Mouse (Mus musculus) intestine, postnatal 0 days (tissue): ENCODE results near the gene Ncam1. TPM values are rescaled to one million over a fixed set of nuclear protein-coding genes. Genes with fewer than 3 reads are reported as not detected.

Experiments
- ATAC-seq: fragments of 200-750 bp; cut with Nextera tagmentation; 2 replicates; pipeline ENCODE4 v1.8.0; 2017; ENCODE audit warnings: mild to moderate bottlenecking, moderate TSS enrichment, moderate library complexity
- H3K27ac ChIP-seq: fragments of 300-500 bp; sonication (generic); 2 replicates; pipeline ENCODE4 v1.5.1; 2014; ENCODE audit warnings: mild to moderate bottlenecking, low read depth, low read length, moderate library complexity
- H3K27me3 ChIP-seq: fragments of 300-500 bp; sonication (generic); replicated peaks from 2 replicates; pipeline ENCODE4 v1.6.1; 2014; ENCODE audit warnings: low read length, mixed read lengths; ENCODE audit not compliant: control insufficient read depth, insufficient read depth
- H3K36me3 ChIP-seq: fragments of 300-500 bp; sonication (generic); 2 replicates; pipeline ENCODE4 v1.6.1; 2014; ENCODE audit warnings: mild to moderate bottlenecking, moderate library complexity; ENCODE audit not compliant: control insufficient read depth, insufficient read depth
- H3K4me1 ChIP-seq: fragments of 300-500 bp; sonication (generic); replicated peaks from 2 replicates; pipeline ENCODE4 v1.6.1; 2014; ENCODE audit warnings: antibody characterized with exemption, low read length, mixed read lengths; ENCODE audit not compliant: control insufficient read depth, insufficient read depth
- H3K4me2 ChIP-seq: fragments of 300-500 bp; sonication (generic); replicated peaks from 2 replicates; pipeline ENCODE4 v1.6.1; 2014; ENCODE audit warnings: low read depth, mild to moderate bottlenecking, moderate library complexity
- H3K4me3 ChIP-seq: fragments of 300-500 bp; sonication (generic); 2 replicates; pipeline ENCODE4 v1.5.1; 2014; ENCODE audit warnings: low read depth, low read length
- H3K9ac ChIP-seq: fragments of 300-500 bp; sonication (generic); 2 replicates; pipeline ENCODE4 v1.6.1; 2014; ENCODE audit warnings: mild to moderate bottlenecking, low read depth, low read length
- H3K9me3 ChIP-seq: fragments of 300-500 bp; sonication (generic); 2 replicates; pipeline ENCODE4 v1.6.1; 2016; ENCODE audit warnings: mixed run types; ENCODE audit not compliant: control insufficient read depth
- CTCF ChIP-seq: sonication (generic); IDR thresholded peaks from 2 replicates; pipeline ENCODE4 v1.5.1; 2016; ENCODE audit warnings: low read depth, mild to moderate bottlenecking, control low read depth, antibody characterized with exemption, moderate library complexity
- WGBS: fragments of 180-500 bp; shearing (Covaris S2); extraction: QIAGEN DNeasy Blood & Tissue Kit; methylation state at CpG from one replicate; pipeline ENCODE4 v1.1.7; 2014; 5-methylcytosine and 5-hydroxymethylcytosine counted together
- polyA plus RNA-seq: library from polyadenylated mRNA; unstranded; fragments of >200 nt; fragmentation: Nextera tagmentation; extraction: Ambion mirVana; gene quantifications from 2 replicates; pipeline ENCODE4 v1.2.1, GENCODE M21; 2015

Gene Ncam1
- polyA plus RNA-seq, 1 experiment from 2014 or later: 23.7 TPM

- H3K4me1 ChIP-seq: no peaks in the 10 kb centered on the region
- no peaks in the 10 kb centered on the region for H3K36me3 ChIP-seq
- no peak overlapping the region for H3K4me3 ChIP-seq
- H3K9me3 ChIP-seq: no peaks in the 10 kb centered on the region
- TF ChIP-seq CTCF: no peak
- H3K9ac ChIP-seq: no peak overlapping the region
- no peaks in the 10 kb centered on the region for H3K27me3 ChIP-seq
- H3K27ac ChIP-seq: no peak overlapping the region
- WGBS: 66% methylated on average over 2 of the region's 2 CpGs
- no peak overlapping the region for H3K4me2 ChIP-seq
- ATAC-seq: no peak
These were observed 54.4 kb downstream of the Ncam1 start for GRCm38 (mm10) chr9:49744286-49744685.

GRCm38 (mm10) chr9:49739935-49740334, 58.8 kb downstream of the Ncam1 start:
- Histone ChIP-seq H3K27me3 (no peaks in the 10 kb centered on the region), H3K9me3 (no peaks in the 10 kb centered on the region), H3K4me3 (no peak overlapping the region), H3K36me3 (no peaks in the 10 kb centered on the region), H3K4me2 (no peak overlapping the region), H3K9ac (no peak overlapping the region), H3K4me1 (no peaks in the 10 kb centered on the region), H3K27ac (no peak overlapping the region)
- 80% methylated on average over 6 of the region's 6 CpGs for WGBS
- ATAC-seq: no peak
- TF ChIP-seq CTCF: no peak

GRCm38 (mm10) chr9:49738546-49738945, 60.2 kb downstream of the Ncam1 start:
- Histone ChIP-seq H3K36me3 (no peaks in the 10 kb centered on the region), H3K9ac (no peak overlapping the region), H3K27me3 (no peaks in the 10 kb centered on the region), H3K9me3 (no peaks in the 10 kb centered on the region), H3K4me1 (no peaks in the 10 kb centered on the region), H3K4me3 (no peak overlapping the region), H3K27ac (no peak overlapping the region), H3K4me2 (no peak overlapping the region)
- 51% methylated on average over 1 of the region's 1 CpGs for WGBS
- no peak for TF ChIP-seq CTCF
- no peak for ATAC-seq

- H3K36me3 ChIP-seq: no peaks in the 10 kb centered on the region
- no peaks in the 10 kb centered on the region for H3K4me1 ChIP-seq
- H3K9me3 ChIP-seq: no peaks in the 10 kb centered on the region
- no peak overlapping the region for H3K27ac ChIP-seq
- no peak overlapping the region for H3K4me2 ChIP-seq
- H3K4me3 ChIP-seq: no peak overlapping the region
- H3K27me3 ChIP-seq: no peaks in the 10 kb centered on the region
- ATAC-seq: no peak
- H3K9ac ChIP-seq: no peak overlapping the region
- no peak for TF ChIP-seq CTCF
- 89% methylated on average over 6 of the region's 6 CpGs for WGBS
These were observed 61.6 kb downstream of the Ncam1 start for GRCm38 (mm10) chr9:49737166-49737565.

- Histone ChIP-seq H3K4me1 (no peaks in the 10 kb centered on the region), H3K4me2 (no peak overlapping the region), H3K27ac (no peak overlapping the region), H3K36me3 (no peaks in the 10 kb centered on the region), H3K9ac (no peak overlapping the region), H3K9me3 (no peaks in the 10 kb centered on the region), H3K4me3 (no peak overlapping the region), H3K27me3 (no peaks in the 10 kb centered on the region)
- ATAC-seq: no peak
- WGBS: 73% methylated on average over 7 of the region's 7 CpGs
- no peak for TF ChIP-seq CTCF
These were observed 64.2 kb downstream of the Ncam1 start for GRCm38 (mm10) chr9:49734348-49735007.

GRCm38 (mm10) chr9:49733726-49734125, 65.0 kb downstream of the Ncam1 start:
- Histone ChIP-seq H3K36me3 (no peaks in the 10 kb centered on the region), H3K4me2 (no peak overlapping the region), H3K9ac (no peak overlapping the region), H3K27ac (no peak overlapping the region), H3K27me3 (no peaks in the 10 kb centered on the region), H3K4me1 (no peaks in the 10 kb centered on the region), H3K4me3 (no peak overlapping the region), H3K9me3 (no peaks in the 10 kb centered on the region)
- WGBS: 81% methylated on average over 5 of the region's 5 CpGs
- ATAC-seq: no peak
- no peak for TF ChIP-seq CTCF

- 43% methylated on average over 3 of the region's 3 CpGs for WGBS
- Histone ChIP-seq H3K36me3 (no peaks in the 10 kb centered on the region), H3K9ac (no peak overlapping the region), H3K4me2 (no peak overlapping the region), H3K4me3 (no peak overlapping the region), H3K27me3 (no peaks in the 10 kb centered on the region), H3K9me3 (no peaks in the 10 kb centered on the region), H3K4me1 (no peaks in the 10 kb centered on the region), H3K27ac (no peak overlapping the region)
- no peak for ATAC-seq
- no peak for TF ChIP-seq CTCF
These were observed 69.2 kb downstream of the Ncam1 start for GRCm38 (mm10) chr9:49729479-49729878.
